Mouse (Mus musculus) limb, embryonic 12.5 days (tissue): ENCODE results near the gene Ndufs5. TPM values are rescaled to one million over a fixed set of nuclear protein-coding genes. Genes with fewer than 3 reads are reported as not detected.

Experiments
- ATAC-seq: fragments of 200-750 bp; cut with Nextera tagmentation; 2 replicates; pipeline ENCODE4 v1.8.0; 2017; ENCODE audit warnings: low read depth, moderate TSS enrichment; ENCODE audit not compliant: insufficient number of reproducible peaks, insufficient read depth, low FRiP score, low TSS enrichment
- H3K27ac ChIP-seq: fragments of 300-500 bp; sonication (generic); 2 replicates; pipeline ENCODE4 v1.5.1; 2016; ENCODE audit warnings: mild to moderate bottlenecking, moderate library complexity
- H3K27me3 ChIP-seq: fragments of 300-500 bp; sonication (generic); 2 replicates; pipeline ENCODE4 v1.6.1; 2016; ENCODE audit warnings: mild to moderate bottlenecking, moderate library complexity
- H3K36me3 ChIP-seq: fragments of 300-500 bp; sonication (generic); 2 replicates; pipeline ENCODE4 v1.6.1; 2016; ENCODE audit warnings: mild to moderate bottlenecking, moderate library complexity
- H3K4me1 ChIP-seq: fragments of 300-500 bp; sonication (generic); replicated peaks from 2 replicates; pipeline ENCODE4 v1.6.1; 2016
- H3K4me2 ChIP-seq: fragments of 300-500 bp; sonication (generic); 2 replicates; pipeline ENCODE4 v1.6.1; 2016; ENCODE audit warnings: mild to moderate bottlenecking, moderate library complexity
- H3K4me3 ChIP-seq: fragments of 300-500 bp; sonication (generic); replicated peaks from 2 replicates; pipeline ENCODE4 v1.5.1; 2016; ENCODE audit warnings: mild to moderate bottlenecking
- H3K9ac ChIP-seq: fragments of 300-500 bp; sonication (generic); replicated peaks from 2 replicates; pipeline ENCODE4 v1.6.1; 2016; ENCODE audit warnings: mild to moderate bottlenecking, moderate library complexity
- H3K9me3 ChIP-seq: fragments of 300-500 bp; sonication (generic); 2 replicates; pipeline ENCODE4 v1.6.1; 2016; ENCODE audit warnings: mild to moderate bottlenecking, moderate library complexity
- WGBS: fragments of 180-500 bp; shearing (Covaris S2); methylation state at CpG from one replicate; pipeline ENCODE4 v1.1.7; 2016; 5-methylcytosine and 5-hydroxymethylcytosine counted together
- polyA plus RNA-seq: library from polyadenylated mRNA; unstranded; fragments of >200 nt; fragmentation: Nextera tagmentation; extraction: Ambion mirVana; gene quantifications from 2 replicates; pipeline ENCODE4 v1.2.1, GENCODE M21; 2016

Ndufs5 gene
- polyA plus RNA-seq, 1 experiment from 2014 or later: 337 TPM

- peak overlapping the region; percentile 76 for H3K9ac ChIP-seq
- H3K27me3 ChIP-seq: peaks cover 25% of the 10 kb centered on the region
- peak overlapping the region; percentile 80 for H3K4me3 ChIP-seq
- peak overlapping the region; percentile 100 for H3K4me2 ChIP-seq
- H3K4me1 ChIP-seq: peaks cover 15% of the 10 kb centered on the region
- 2% methylated on average over 55 of the region's 89 CpGs for WGBS
- H3K9me3 ChIP-seq: no peaks in the 10 kb centered on the region
- H3K36me3 ChIP-seq: no peaks in the 10 kb centered on the region
- 0 out of 2 replicates have a peak, but pooled peaks have one; percentile 37 for ATAC-seq
- no peak overlapping the region for H3K27ac ChIP-seq
Observed at GRCm38 (mm10) chr4:123687025-123687781, 30.8 kb downstream of the Ndufs5 start.

- H3K9me3 ChIP-seq: no peaks in the 10 kb centered on the region
- peaks cover 15% of the 10 kb centered on the region for H3K4me1 ChIP-seq
- peak overlapping the region; percentile 76 for H3K9ac ChIP-seq
- H3K27ac ChIP-seq: no peak overlapping the region
- ATAC-seq: peak; percentile 55; the same call in 1 of the 2 replicates
- H3K27me3 ChIP-seq: peaks cover 25% of the 10 kb centered on the region
- peak overlapping the region; percentile 100 for H3K4me2 ChIP-seq
- under 1% methylated on average over 56 of the region's 56 CpGs for WGBS
- no peaks in the 10 kb centered on the region for H3K36me3 ChIP-seq
- H3K4me3 ChIP-seq: peak overlapping the region; percentile 80
Observed at GRCm38 (mm10) chr4:123686368-123687024, 31.5 kb downstream of the Ndufs5 start.

- no peaks in the 10 kb centered on the region for H3K9me3 ChIP-seq
- WGBS: 52% methylated on average over 8 of the region's 8 CpGs
- H3K27me3 ChIP-seq: peaks cover 25% of the 10 kb centered on the region
- no peak for ATAC-seq
- peaks cover 15% of the 10 kb centered on the region for H3K4me1 ChIP-seq
- H3K36me3 ChIP-seq: no peaks in the 10 kb centered on the region
- H3K4me3 ChIP-seq: peak overlapping the region; percentile 80
- peak overlapping the region; percentile 100 for H3K4me2 ChIP-seq
- H3K9ac ChIP-seq: no peak overlapping the region
- H3K27ac ChIP-seq: no peak overlapping the region
Observed at GRCm38 (mm10) chr4:123685506-123686242, 32.3 kb downstream of the Ndufs5 start.

GRCm38 (mm10) chr4:123685046-123685445, 33.0 kb downstream of the Ndufs5 start:
- Histone ChIP-seq H3K9me3 (no peaks in the 10 kb centered on the region), H3K36me3 (no peaks in the 10 kb centered on the region), H3K4me3 (no peak overlapping the region), H3K4me1 (peaks cover 15% of the 10 kb centered on the region), H3K9ac (no peak overlapping the region), H3K27me3 (peaks cover 25% of the 10 kb centered on the region), H3K4me2 (no peak overlapping the region), H3K27ac (no peak overlapping the region)
- no peak for ATAC-seq
- 70% methylated on average over 7 of the region's 7 CpGs for WGBS

GRCm38 (mm10) chr4:123684260-123684659, 33.7 kb downstream of the Ndufs5 start, which contains the start of gene Macf1:
Gene Macf1, minus strand, starts transcription at chr4:123684360.
- Histone ChIP-seq H3K4me2 (no peak within 1 kb of the TSS), H3K9ac (no peak within 1 kb of the TSS), H3K9me3 (no peaks in the 10 kb centered on the region), H3K4me3 (no peak within 1 kb of the TSS), H3K27ac (no peak within 1 kb of the TSS), H3K36me3 (no peaks in the 10 kb centered on the region), H3K4me1 (peaks cover 15% of the 10 kb centered on the region), H3K27me3 (peaks cover 25% of the 10 kb centered on the region)
- no peak for ATAC-seq
- 70% methylated on average over 3 of the region's 3 CpGs for WGBS

DNA sequence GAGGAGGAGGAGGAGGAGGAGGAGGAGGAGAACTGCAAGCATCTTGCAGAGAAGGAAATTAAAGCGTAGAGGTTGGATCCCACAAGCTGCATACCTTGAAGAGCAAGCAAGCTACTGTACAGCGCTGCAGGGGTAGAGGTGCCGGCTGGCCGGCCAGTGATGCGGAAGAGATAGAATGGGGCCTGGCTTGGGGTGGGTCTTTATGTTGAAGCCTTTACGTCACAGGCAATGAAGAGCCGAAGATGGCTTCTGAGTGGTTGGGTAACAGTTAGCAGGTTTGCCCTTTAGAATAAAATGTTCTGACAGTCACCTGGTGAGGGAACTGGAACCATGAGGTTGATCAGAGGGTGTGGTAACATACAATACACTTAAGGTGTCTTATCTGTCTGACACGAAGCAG, 35.7 kb downstream of the Ndufs5 start:
- no peak for ATAC-seq
- Histone ChIP-seq H3K4me1 (peaks cover 15% of the 10 kb centered on the region), H3K27ac (no peak overlapping the region), H3K9me3 (no peaks in the 10 kb centered on the region), H3K27me3 (peaks cover 25% of the 10 kb centered on the region), H3K4me3 (no peak overlapping the region), H3K36me3 (no peaks in the 10 kb centered on the region), H3K4me2 (no peak overlapping the region), H3K9ac (no peak overlapping the region)
- WGBS: 90% methylated on average over 8 of the region's 8 CpGs

GRCm38 (mm10) chr4:123680962-123681361, 37.0 kb downstream of the Ndufs5 start:
- H3K27me3 ChIP-seq: peaks cover 14% of the 10 kb centered on the region
- peaks cover 21% of the 10 kb centered on the region for H3K4me1 ChIP-seq
- H3K27ac ChIP-seq: no peak overlapping the region
- H3K4me3 ChIP-seq: no peak overlapping the region
- no peak for ATAC-seq
- H3K4me2 ChIP-seq: no peak overlapping the region
- 53% methylated on average over 7 of the region's 7 CpGs for WGBS
- no peak overlapping the region for H3K9ac ChIP-seq
- no peaks in the 10 kb centered on the region for H3K9me3 ChIP-seq
- H3K36me3 ChIP-seq: no peaks in the 10 kb centered on the region

- Histone ChIP-seq H3K27ac (peak overlapping the region; percentile 69), H3K4me1 (peaks cover 20% of the 10 kb centered on the region), H3K9ac (no peak overlapping the region), H3K27me3 (no peaks in the 10 kb centered on the region), H3K9me3 (no peaks in the 10 kb centered on the region), H3K4me3 (no peak overlapping the region), H3K36me3 (no peaks in the 10 kb centered on the region), H3K4me2 (no peak overlapping the region)
- WGBS: 52% methylated on average over 10 of the region's 10 CpGs
- no peak for ATAC-seq
Observed at GRCm38 (mm10) chr4:123677060-123677804, 40.8 kb downstream of the Ndufs5 start.

DNA sequence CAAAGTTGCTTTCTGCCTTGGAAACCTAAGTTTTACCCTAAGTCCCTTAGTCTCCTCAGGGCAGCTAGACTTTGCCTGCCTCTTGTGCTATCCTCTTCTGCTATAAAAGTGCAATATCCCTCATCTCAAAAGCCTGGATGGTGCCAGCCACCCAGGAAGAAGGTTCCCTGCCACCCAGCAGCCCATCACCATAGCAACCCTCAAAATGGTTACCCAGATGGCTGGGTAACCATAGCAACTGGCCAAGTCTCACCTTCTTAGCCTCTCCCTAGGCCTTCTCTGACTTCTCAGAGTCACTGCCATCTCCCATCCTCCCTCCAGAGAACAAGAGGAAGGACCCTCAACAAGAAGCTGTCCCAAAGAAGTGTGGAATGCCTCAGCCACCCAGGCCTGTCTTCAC, 47.4 kb downstream of the Ndufs5 start:
- Histone ChIP-seq H3K27me3 (no peaks in the 10 kb centered on the region), H3K9ac (no peak overlapping the region), H3K9me3 (no peaks in the 10 kb centered on the region), H3K27ac (no peak overlapping the region), H3K4me3 (no peak overlapping the region), H3K4me1 (peaks cover 21% of the 10 kb centered on the region), H3K36me3 (no peaks in the 10 kb centered on the region), H3K4me2 (no peak overlapping the region)
- ATAC-seq: no peak

- 76% methylated on average over 6 of the region's 6 CpGs for WGBS
- H3K9me3 ChIP-seq: no peaks in the 10 kb centered on the region
- H3K27ac ChIP-seq: no peak overlapping the region
Observed at GRCm38 (mm10) chr4:123669696-123670095, 48.3 kb downstream of the Ndufs5 start.

More at GRCm38 (mm10) chr4:123669696-123670095, 48.3 kb downstream of the Ndufs5 start:
- Histone ChIP-seq H3K4me3 (no peak overlapping the region), H3K36me3 (no peaks in the 10 kb centered on the region), H3K27me3 (no peaks in the 10 kb centered on the region), H3K4me1 (peaks cover 24% of the 10 kb centered on the region), H3K9ac (no peak overlapping the region), H3K4me2 (no peak overlapping the region)
- ATAC-seq: no peak
